Mouse (Mus musculus) limb, embryonic 14.5 days (tissue): Measurements from ENCODE around the gene Lmx1a. TPM values are rescaled to one million over a fixed set of nuclear protein-coding genes. Genes with fewer than 3 reads are reported as not detected.
A peak's percentile ranks its signal among the peaks of the same experiment; 100 is the strongest.

Source experiments
- ATAC-seq: fragments of 200-750 bp; cut with Nextera tagmentation; 2 replicates; pipeline ENCODE4 v1.8.0; 2017; ENCODE audit warnings: low read depth, moderate number of reproducible peaks, moderate TSS enrichment; ENCODE audit not compliant: low FRiP score
- DNase-seq: peaks from one replicate; pipeline ENCODE4 v3.0.0-alpha.2; 2015; ENCODE audit warnings: low spot score
- H3K27ac ChIP-seq: fragments of 300-500 bp; sonication (generic); replicated peaks from 2 replicates; pipeline ENCODE4 v1.5.1; 2014; ENCODE audit warnings: low read depth, mild to moderate bottlenecking, low read length, moderate library complexity, mixed read lengths
- H3K27me3 ChIP-seq: fragments of 300-500 bp; sonication (generic); 2 replicates; pipeline ENCODE4 v1.6.1; 2014; ENCODE audit warnings: low read length, mixed read lengths; ENCODE audit not compliant: control insufficient read depth, insufficient read depth
- H3K36me3 ChIP-seq: fragments of 300-500 bp; sonication (generic); 2 replicates; pipeline ENCODE4 v1.6.1; 2014; ENCODE audit warnings: mild to moderate bottlenecking, low read length, moderate library complexity, mixed read lengths; ENCODE audit not compliant: control insufficient read depth, insufficient read depth
- H3K4me1 ChIP-seq: fragments of 300-500 bp; sonication (generic); 2 replicates; pipeline ENCODE4 v1.6.1; 2014; ENCODE audit warnings: antibody characterized with exemption, low read length, mixed read lengths; ENCODE audit not compliant: control insufficient read depth, insufficient read depth
- H3K4me2 ChIP-seq: fragments of 300-500 bp; sonication (generic); replicated peaks from 2 replicates; pipeline ENCODE4 v1.6.1; 2014; ENCODE audit warnings: low read depth, mild to moderate bottlenecking, low read length, moderate library complexity; ENCODE audit not compliant: severe bottlenecking
- H3K4me3 ChIP-seq: fragments of 300-500 bp; sonication (generic); replicated peaks from 2 replicates; pipeline ENCODE4 v1.5.1; 2014; ENCODE audit warnings: low read length
- H3K9ac ChIP-seq: fragments of 300-500 bp; sonication (generic); 2 replicates; pipeline ENCODE4 v1.6.1; 2014; ENCODE audit warnings: mild to moderate bottlenecking, low read depth, low read length, moderate library complexity; ENCODE audit not compliant: severe bottlenecking
- H3K9me3 ChIP-seq: fragments of 300-500 bp; sonication (generic); 2 replicates; pipeline ENCODE4 v1.6.1; 2016; ENCODE audit warnings: low read length; ENCODE audit not compliant: control insufficient read depth
- POLR2A ChIP-seq: fragments of 200-500 bp; IDR thresholded peaks from 2 replicates; pipeline ENCODE4 v1.8.0; 2012; ENCODE audit warnings: inconsistent platforms, mild to moderate bottlenecking, moderate library complexity, borderline replicate concordance; ENCODE audit not compliant: insufficient read depth, insufficient read length; ENCODE audit errors: extremely low read depth
- WGBS: fragments of 180-500 bp; shearing (Covaris S2); extraction: QIAGEN DNeasy Blood & Tissue Kit; methylation state at CpG from one replicate; pipeline ENCODE4 v1.1.7; 2014; 5-methylcytosine and 5-hydroxymethylcytosine counted together
- polyA plus RNA-seq, 2 experiments: library from polyadenylated mRNA; depleted of rRNA in 1 of 2; stranded (reverse) in 1 of 2; unstranded in 1 of 2; fragments of >200 nt; fragmentation: Nextera tagmentation in 1 of 2; extraction: Ambion mirVana in 1 of 2; gene quantifications; 2 replicates each; pipeline versions ENCODE4 v1.2.1 to v1.2.3; 2012 to 2014

Lmx1a gene
- polyA plus RNA-seq, 2 experiments: 0.37 to 0.57 TPM

- ATAC-seq (no peak), DNase-seq (no peak)
- Histone ChIP-seq H3K36me3 (no peaks in the 10 kb centered on the region), H3K4me1 (peaks cover 11% of the 10 kb centered on the region), H3K4me3 (no peak overlapping the region), H3K27ac (no peak overlapping the region), H3K27me3 (no peaks in the 10 kb centered on the region), H3K9me3 (no peaks in the 10 kb centered on the region), H3K9ac (no peak overlapping the region), H3K4me2 (no peak overlapping the region)
- TF ChIP-seq POLR2A: no peak
- 78% methylated on average over 11 of the region's 11 CpGs for WGBS
These were observed 102.2 kb downstream of the Lmx1a start for GRCm38 (mm10) chr1:167791221-167791620.

- no peaks in the 10 kb centered on the region for H3K9me3 ChIP-seq
- DNase-seq (no peak), ATAC-seq (no peak)
- H3K4me3 ChIP-seq: no peak overlapping the region
- H3K4me1 ChIP-seq: no peaks in the 10 kb centered on the region; the same call in 1 of the 2 replicates
- WGBS: 34% methylated on average over 4 of the region's 4 CpGs
- no peak for TF ChIP-seq POLR2A
- H3K9ac ChIP-seq: no peak overlapping the region
- 0 out of 2 replicates have a peak, but pooled peaks cover 16% of the 10 kb centered on the region for H3K27me3 ChIP-seq
- no peaks in the 10 kb centered on the region for H3K36me3 ChIP-seq
- no peak overlapping the region for H3K4me2 ChIP-seq
- H3K27ac ChIP-seq: no peak overlapping the region
These were observed 112.9 kb downstream of the Lmx1a start for GRCm38 (mm10) chr1:167801923-167802322.

GRCm38 (mm10) chr1:167802510-167803271 is 113.7 kb downstream of the Lmx1a start:
- Histone ChIP-seq H3K9ac (peak overlapping the region; percentile 45; the same call in 1 of the 2 replicates), H3K4me3 (peak overlapping the region; percentile 46), H3K9me3 (no peaks in the 10 kb centered on the region), H3K27me3 (0 out of 2 replicates have a peak, but pooled peaks cover 16% of the 10 kb centered on the region), H3K4me2 (peak overlapping the region; percentile 76), H3K36me3 (no peaks in the 10 kb centered on the region), H3K4me1 (no peaks in the 10 kb centered on the region; the same call in 1 of the 2 replicates), H3K27ac (no peak overlapping the region)
- ATAC-seq (peak; percentile 54; the same call in 1 of the 2 replicates), DNase-seq (no peak)
- TF ChIP-seq POLR2A: no peak
- WGBS: under 1% methylated on average over 59 of the region's 59 CpGs

- H3K27me3 ChIP-seq: 0 out of 2 replicates have a peak, but pooled peaks cover 16% of the 10 kb centered on the region
- 14% methylated on average over 10 of the region's 10 CpGs for WGBS
- H3K36me3 ChIP-seq: no peaks in the 10 kb centered on the region
- H3K9me3 ChIP-seq: no peaks in the 10 kb centered on the region
- H3K27ac ChIP-seq: no peak overlapping the region
- no peaks in the 10 kb centered on the region; the same call in 1 of the 2 replicates for H3K4me1 ChIP-seq
- H3K4me2 ChIP-seq: peak overlapping the region; percentile 76
- no peak for TF ChIP-seq POLR2A
- no peak for ATAC-seq
- DNase-seq: no peak
- no peak overlapping the region for H3K9ac ChIP-seq
- peak overlapping the region; percentile 46 for H3K4me3 ChIP-seq
These were observed 114.4 kb downstream of the Lmx1a start for GRCm38 (mm10) chr1:167803351-167803981.

- no peak overlapping the region for H3K4me3 ChIP-seq
- H3K9ac ChIP-seq: no peak overlapping the region
- no peak overlapping the region for H3K4me2 ChIP-seq
- DNase-seq: no peak
- ATAC-seq: no peak
- H3K27me3 ChIP-seq: 0 out of 2 replicates have a peak, but pooled peaks cover 16% of the 10 kb centered on the region
- WGBS: 59% methylated on average over 7 of the region's 7 CpGs
- H3K9me3 ChIP-seq: no peaks in the 10 kb centered on the region
- TF ChIP-seq POLR2A: no peak
- H3K36me3 ChIP-seq: no peaks in the 10 kb centered on the region
- no peak overlapping the region for H3K27ac ChIP-seq
- H3K4me1 ChIP-seq: no peaks in the 10 kb centered on the region; the same call in 1 of the 2 replicates
These were observed 115.8 kb downstream of the Lmx1a start for GRCm38 (mm10) chr1:167804836-167805235.
